8 mouse cellular contexts compared by ENCODE assay signal in genomic region chr2:99236968-99237367, GRCm38 (mm10).
DNase-seq lines count a peak whose midpoint lies in the region; ATAC-seq and TF ChIP-seq lines count a peak whose summit lies in the region.

No protein-coding gene starts in this region.

- no peak overlapping the region for H3K9ac ChIP-seq in stomach, postnatal 0 days (ENCODE audit: low read length)

- H3K9me3 ChIP-seq in stomach, postnatal 0 days (ENCODE audit: control insufficient read depth, low read length), result no peaks in the 10 kb centered on the region

- 7% methylated on average over 7 of the region's 7 CpGs for WGBS in stomach, postnatal 0 days

- H3K36me3 ChIP-seq in stomach, postnatal 0 days (ENCODE audit: control insufficient read depth, insufficient read depth, low read length), result no peaks in the 10 kb centered on the region

- no peak overlapping the region for H3K4me3 ChIP-seq in stomach, postnatal 0 days (ENCODE audit: low read depth, low read length)

- peak; percentile 76 for TF ChIP-seq CTCF in stomach, postnatal 0 days (IDR thresholded peaks at IDR 0.05; ENCODE audit: low read depth)

- H3K4me2 ChIP-seq in stomach, postnatal 0 days (replicated peaks; ENCODE audit: low read depth), result no peak overlapping the region

- peak; percentile 11 for DNase-seq in cerebellum, adult 11 months
- DNase-seq in cerebellum, adult 9-11 months, result no peak
- peak; percentile 16 for DNase-seq in lung, postnatal 14 days
- DNase-seq in lung, postnatal 25 days (ENCODE audit: low spot score), result no peak
- DNase-seq in c-Kit-negative CD71-positive TER-119-positive erythroid progenitor cells, embryonic 14.5 days (ENCODE audit: low read depth, low spot score), result peak; percentile 2
- DNase-seq in frontal cortex, postnatal 36 days (ENCODE audit: low spot score in 2 of 2), result peak; percentile 31 to 51
- peak; percentile 60 to 74 for DNase-seq in left cerebral cortex, postnatal 14 days (ENCODE audit: low spot score in 2 of 2)
- DNase-seq in stomach, postnatal 0 days (ENCODE audit: low spot score), result peak; percentile 14

- intact Hi-C loops in left cerebral cortex, postnatal 14 days (cut with DNase I), result loop anchor here (5.0 kb wide), 1 partner anchor 1920 kb away; no protein-coding TSS in a partner anchor

- no peak for TF ChIP-seq EP300 in stomach, postnatal 0 days (optimal IDR thresholded peaks at IDR 0.05)

- no peaks in the 10 kb centered on the region for H3K4me1 ChIP-seq in stomach, postnatal 0 days (replicated peaks; ENCODE audit: control insufficient read depth, insufficient read depth)

- no peak for ATAC-seq in stomach, postnatal 0 days (ENCODE audit: low FRiP score, low TSS enrichment)

- no peaks in the 10 kb centered on the region for H3K27me3 ChIP-seq in stomach, postnatal 0 days (ENCODE audit: control insufficient read depth, insufficient read depth, low read length)

- H3K27ac ChIP-seq in stomach, postnatal 0 days (replicated peaks), result no peak overlapping the region

Comparison
In these comparisons a context has a peak if more than half of its experiments do, and no peak if none do; other contexts are left out.
1. DNase-seq: peak in cerebellum, adult 11 months (single experiment), lung, postnatal 14 days (single experiment), c-Kit-negative CD71-positive TER-119-positive erythroid progenitor cells, embryonic 14.5 days (single experiment), frontal cortex, postnatal 36 days (2 of 2), left cerebral cortex, postnatal 14 days (2 of 2) and stomach, postnatal 0 days (single experiment); none in cerebellum, adult 9-11 months (single experiment) and lung, postnatal 25 days (single experiment).